Mouse (Mus musculus): Measurements from ENCODE around the gene Ddx51.

Gene Ddx51

DNA sequence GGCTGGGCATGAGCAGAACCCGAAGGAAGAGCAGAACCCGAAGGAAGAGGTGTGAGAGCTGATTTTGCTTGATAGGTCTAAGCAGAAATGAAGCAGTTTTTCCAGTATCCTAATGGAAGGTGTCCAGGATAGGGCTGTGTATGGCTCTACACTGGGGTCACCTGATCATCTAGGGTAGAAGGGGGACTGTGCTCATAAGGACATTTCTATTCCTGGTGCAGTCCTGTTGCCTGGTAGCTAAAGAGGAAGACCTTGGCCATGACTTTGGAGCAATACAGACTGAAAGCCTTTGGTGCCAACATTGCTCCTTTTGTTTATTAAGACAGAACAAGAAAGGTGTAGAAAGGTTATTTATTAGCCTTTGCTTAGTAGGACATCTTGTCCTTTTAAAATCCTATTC, 10.8 kb downstream of the Ddx51 start:
- no peak for DNase-seq

DNA sequence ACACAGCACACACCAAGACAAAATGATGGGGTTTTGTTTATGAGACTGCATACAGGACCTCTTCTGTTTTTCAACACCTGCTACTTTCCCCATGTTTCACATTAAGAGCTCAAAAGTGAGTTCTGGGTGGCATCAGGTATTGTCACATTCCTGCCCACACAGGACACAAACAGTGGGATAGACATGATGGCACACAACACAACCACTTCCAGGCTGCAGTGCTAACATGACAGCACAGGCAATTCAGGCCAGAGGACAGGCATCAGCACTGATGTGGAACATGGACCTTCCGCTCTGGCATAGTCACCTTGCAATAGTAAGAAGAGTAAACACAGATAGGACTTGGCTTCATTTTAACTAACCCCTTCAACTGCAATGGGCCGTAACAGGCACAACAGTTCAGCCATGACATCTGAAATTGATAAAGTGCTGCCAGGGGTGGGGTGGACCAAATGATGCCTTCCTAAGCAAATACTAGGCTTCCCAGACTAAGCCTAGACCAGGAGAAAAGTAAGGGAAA, 11.6 kb downstream of the Ddx51 start:
- DNase-seq = no peak

DNA sequence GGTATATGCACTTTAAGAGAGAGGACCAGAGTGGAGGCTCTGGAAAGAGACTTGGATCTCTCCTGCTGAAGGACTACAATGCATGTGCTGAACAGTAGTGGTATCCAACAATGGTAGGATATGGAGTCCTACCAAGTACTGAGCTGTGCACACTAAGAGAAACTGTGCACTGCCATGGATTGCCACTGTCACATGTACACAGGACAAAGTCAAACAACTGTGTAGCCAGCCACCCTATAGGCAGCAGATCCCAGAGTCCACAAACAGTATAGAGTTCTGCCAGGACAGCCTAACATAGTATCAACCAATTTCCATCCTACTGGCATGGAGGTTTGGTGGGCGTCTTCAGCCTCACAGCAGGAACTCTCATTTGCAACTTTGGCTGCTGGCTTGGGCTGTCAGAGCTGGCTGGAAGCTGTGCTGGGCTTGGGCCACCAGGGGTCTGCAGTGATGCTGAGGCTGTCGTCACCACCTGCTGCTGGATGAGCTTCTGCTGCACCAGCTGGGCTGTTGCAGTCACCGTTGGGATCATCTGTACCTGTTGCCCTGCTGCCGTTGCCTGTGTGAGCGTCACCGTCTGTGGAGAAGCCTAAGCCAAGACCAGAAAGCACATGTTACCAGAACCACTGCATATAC, 12.4 kb downstream of the Ddx51 start:
- no peak for DNase-seq

DNA sequence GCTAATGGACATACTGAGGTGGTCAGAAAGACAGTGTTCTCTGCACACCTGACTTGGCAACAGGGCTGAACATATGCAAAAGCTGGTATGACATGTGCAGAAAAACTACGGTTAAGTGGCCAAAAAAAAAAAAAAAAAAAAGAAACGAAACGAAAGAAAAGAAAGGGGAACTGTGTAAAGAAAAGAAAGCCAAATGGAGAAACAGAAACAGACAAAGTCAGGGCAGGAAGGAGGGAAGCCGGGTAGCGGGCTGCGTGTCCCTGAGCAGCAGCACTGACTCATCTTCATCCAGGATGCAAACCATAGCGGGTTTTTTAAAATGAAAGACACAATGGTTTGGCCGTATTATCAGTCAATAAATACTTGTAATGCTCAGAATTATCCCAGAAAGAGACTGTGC, 28.8 kb downstream of the Ddx51 start:
- no peak for DNase-seq

DNA sequence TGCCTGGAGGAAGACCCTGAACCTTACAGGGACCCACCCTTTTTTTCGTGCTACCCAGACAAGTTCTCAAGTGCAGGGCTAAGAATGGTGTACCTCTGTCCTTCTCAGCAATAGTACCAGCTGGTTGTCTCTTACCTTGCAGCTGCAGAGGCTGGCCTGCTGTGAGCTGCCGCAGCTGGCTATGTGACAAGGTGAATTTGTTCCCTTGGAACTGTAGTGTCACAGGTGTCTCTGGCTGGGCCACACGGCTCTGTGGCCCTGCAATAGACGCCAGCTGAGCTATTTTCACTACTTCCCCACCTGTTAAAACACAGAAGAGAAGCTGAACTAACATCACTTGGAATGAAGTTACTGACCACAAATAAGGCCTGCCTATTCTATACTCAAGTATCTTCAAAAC, 45.4 kb downstream of the Ddx51 start:
- no peak for DNase-seq

DNA sequence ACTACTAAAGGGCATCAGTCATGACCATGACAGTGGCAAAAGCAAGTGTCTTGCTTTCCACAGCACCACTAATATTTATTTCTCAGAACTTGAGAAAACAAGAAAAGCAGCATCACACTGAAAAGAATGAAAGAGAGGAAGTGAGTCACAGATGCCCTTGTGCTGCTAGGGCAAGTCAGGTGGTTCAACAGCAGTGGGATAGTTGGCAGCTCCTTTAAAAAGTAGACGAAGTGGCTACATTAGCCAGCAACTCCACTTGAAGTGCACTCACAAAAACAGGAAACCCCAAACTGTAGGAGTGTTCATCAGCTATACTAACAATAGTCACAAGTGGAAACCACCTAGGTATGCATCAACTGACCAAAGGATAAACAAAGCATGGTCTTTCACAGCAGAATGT, 50.8 kb downstream of the Ddx51 start:
- DNase-seq = no peak

DNA sequence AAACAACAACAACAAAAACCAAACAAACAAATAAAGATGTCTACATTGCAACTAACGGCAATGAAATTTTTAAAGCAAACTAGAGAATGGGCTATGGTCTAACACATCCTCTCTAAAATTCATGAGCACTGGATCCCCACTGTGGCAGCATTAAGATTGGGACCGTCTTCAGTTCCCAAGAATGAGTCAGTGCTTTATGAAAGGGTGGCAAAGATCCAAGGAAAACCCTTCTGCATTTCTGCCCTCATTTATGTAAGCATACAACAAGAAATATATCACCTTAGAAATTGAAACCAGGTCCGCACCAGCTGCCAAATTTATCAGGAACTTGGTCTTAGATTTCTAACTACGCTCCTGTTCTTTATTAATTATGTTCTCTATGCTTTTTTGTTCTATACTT, 56.0 kb downstream of the Ddx51 start:
- no peak for DNase-seq
